Mouse (Mus musculus): ENCODE results near the gene Morn1. TPM values are rescaled to one million over a fixed set of nuclear protein-coding genes. Genes with fewer than 3 reads are reported as not detected.

The Morn1 gene
- polyA plus RNA-seq, 1 experiment from 2014 or later: 4.6 TPM

- H3K27ac ChIP-seq: peak overlapping the region; percentile 78
- no peaks in the 10 kb centered on the region for H3K9me3 ChIP-seq
- no peak for DNase-seq (ENCODE audit: low spot score)
- 52% methylated on average over 18 of the region's 18 CpGs for WGBS
- no peaks in the 10 kb centered on the region for H3K27me3 ChIP-seq (ENCODE audit: insufficient read depth, poor library complexity, severe bottlenecking)
- H3K36me3 ChIP-seq: no peaks in the 10 kb centered on the region
- peak overlapping the region; percentile 28; the same call in 1 of the 2 replicates for H3K4me3 ChIP-seq
- peaks cover 81% of the 10 kb centered on the region for H3K4me1 ChIP-seq
Observed at GRCm38 (mm10) chr4:155184248-155185070, 98.1 kb downstream of the Morn1 start.

DNA sequence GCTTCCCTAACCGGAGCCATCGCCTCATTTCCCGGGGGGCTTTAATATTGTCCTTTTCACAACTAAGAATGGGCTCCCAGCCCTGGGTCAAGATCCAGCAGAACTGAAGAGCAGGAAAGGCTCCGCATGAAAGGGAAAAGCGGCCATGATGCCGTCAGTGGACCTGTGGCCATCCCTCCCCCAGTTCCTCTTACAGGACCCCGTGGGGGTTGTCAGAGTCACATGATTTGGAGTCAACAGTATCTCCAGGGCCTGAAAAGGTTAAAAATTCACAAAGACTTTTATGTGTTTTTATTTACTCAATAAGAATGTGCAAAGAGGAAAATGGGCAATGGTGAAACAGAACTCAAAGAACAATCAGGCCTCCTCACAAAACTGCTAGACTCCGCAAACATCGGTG is 99.5 kb downstream of the Morn1 start:
- Histone ChIP-seq H3K36me3 (no peaks in the 10 kb centered on the region), H3K4me3 (no peak overlapping the region), H3K4me1 (peaks cover 87% of the 10 kb centered on the region), H3K27ac (no peak overlapping the region), H3K9me3 (no peaks in the 10 kb centered on the region), H3K27me3 (ENCODE audit: insufficient read depth, poor library complexity, severe bottlenecking) (no peaks in the 10 kb centered on the region)
- WGBS: 87% methylated on average over 9 of the region's 9 CpGs
- DNase-seq (ENCODE audit: low spot score): no peak

GRCm38 (mm10) chr4:155187192-155187674 is 100.9 kb downstream of the Morn1 start:
- Histone ChIP-seq H3K36me3 (no peaks in the 10 kb centered on the region), H3K4me1 (peaks cover 95% of the 10 kb centered on the region), H3K27ac (peak overlapping the region; percentile 77), H3K9me3 (no peaks in the 10 kb centered on the region), H3K4me3 (no peak overlapping the region), H3K27me3 (ENCODE audit: insufficient read depth, poor library complexity, severe bottlenecking) (no peaks in the 10 kb centered on the region)
- no peak for DNase-seq (ENCODE audit: low spot score)
- WGBS: 29% methylated on average over 3 of the region's 3 CpGs

GRCm38 (mm10) chr4:155188341-155188740 is 102.0 kb downstream of the Morn1 start:
- H3K4me3 ChIP-seq: no peak overlapping the region
- peaks cover 95% of the 10 kb centered on the region for H3K4me1 ChIP-seq
- H3K9me3 ChIP-seq: no peaks in the 10 kb centered on the region
- H3K27me3 ChIP-seq (ENCODE audit: insufficient read depth, poor library complexity, severe bottlenecking): no peaks in the 10 kb centered on the region
- WGBS: 30% methylated on average over 8 of the region's 8 CpGs
- H3K27ac ChIP-seq: peak overlapping the region; percentile 77
- DNase-seq (ENCODE audit: low spot score): no peak
- 0 out of 2 replicates have a peak, but pooled peaks cover 3% of the 10 kb centered on the region for H3K36me3 ChIP-seq

DNA sequence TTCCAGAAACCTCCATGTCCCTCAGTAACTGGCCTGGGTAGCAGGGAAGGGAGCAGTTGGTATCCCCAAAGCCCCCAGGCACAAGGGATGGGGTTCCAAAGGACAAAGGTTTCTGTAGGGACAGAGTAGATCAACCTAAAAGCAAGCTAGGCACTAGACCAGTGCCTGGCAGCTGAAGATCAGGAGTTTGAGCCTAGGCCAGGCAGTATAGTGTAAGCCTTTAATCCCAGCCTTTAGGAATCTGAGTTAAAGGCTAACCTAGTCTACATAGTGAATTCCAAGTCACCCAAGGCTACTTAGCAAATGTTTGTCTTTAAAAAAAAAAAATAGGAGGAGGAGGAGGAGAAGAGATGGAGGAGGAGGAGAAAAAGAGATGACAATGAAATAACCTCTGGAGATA is 102.4 kb downstream of the Morn1 start:
- H3K27ac ChIP-seq: peak overlapping the region; percentile 77; the same call in 1 of the 2 replicates
- H3K27me3 ChIP-seq (ENCODE audit: insufficient read depth, poor library complexity, severe bottlenecking): no peaks in the 10 kb centered on the region
- H3K4me3 ChIP-seq: no peak overlapping the region
- no peak for DNase-seq (ENCODE audit: low spot score)
- H3K4me1 ChIP-seq: peaks cover 95% of the 10 kb centered on the region
- H3K36me3 ChIP-seq: 0 out of 2 replicates have a peak, but pooled peaks cover 4% of the 10 kb centered on the region
- H3K9me3 ChIP-seq: no peaks in the 10 kb centered on the region

- Histone ChIP-seq H3K36me3 (0 out of 2 replicates have a peak, but pooled peaks cover 4% of the 10 kb centered on the region), H3K4me3 (peak overlapping the region; percentile 13; the same call in 1 of the 2 replicates), H3K4me1 (peaks cover 91% of the 10 kb centered on the region), H3K27me3 (ENCODE audit: insufficient read depth, poor library complexity, severe bottlenecking) (no peaks in the 10 kb centered on the region), H3K27ac (peak overlapping the region; percentile 87), H3K9me3 (no peaks in the 10 kb centered on the region)
- DNase-seq (ENCODE audit: low spot score): no peak
- 3% methylated on average over 4 of the region's 4 CpGs for WGBS
Observed at GRCm38 (mm10) chr4:155189711-155190139, 103.3 kb downstream of the Morn1 start.

DNA sequence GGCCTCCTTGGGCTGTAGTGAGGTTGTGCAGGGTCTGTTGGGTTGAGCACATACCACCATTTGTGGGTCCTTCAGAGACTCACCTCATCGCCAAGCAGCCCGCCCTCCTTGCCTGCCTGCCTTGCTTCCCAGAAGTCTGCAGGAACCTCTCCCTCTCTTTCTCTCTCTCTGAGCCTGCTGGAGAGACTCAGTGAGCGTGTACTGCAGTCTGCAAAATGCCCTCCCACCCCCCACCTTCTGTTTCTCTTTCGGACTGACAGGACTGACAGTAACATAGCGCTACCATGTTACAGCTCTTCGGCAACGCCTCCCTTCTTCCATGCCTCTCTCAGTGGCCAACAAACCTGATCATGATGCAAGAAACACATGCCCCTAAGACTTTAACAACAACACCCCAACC is 103.9 kb downstream of the Morn1 start:
- Histone ChIP-seq H3K36me3 (0 out of 2 replicates have a peak, but pooled peaks cover 4% of the 10 kb centered on the region), H3K4me3 (no peak overlapping the region), H3K4me1 (peaks cover 90% of the 10 kb centered on the region), H3K27me3 (ENCODE audit: insufficient read depth, poor library complexity, severe bottlenecking) (no peaks in the 10 kb centered on the region), H3K9me3 (no peaks in the 10 kb centered on the region), H3K27ac (peak overlapping the region; percentile 87)
- WGBS: 31% methylated on average over 7 of the region's 7 CpGs
- DNase-seq (ENCODE audit: low spot score): no peak

Other genes with a start within 250 kb of the Morn1 start
- 0.39 and 0.44 TPM in 2 replicates for gene Ttc34, start 249.1 kb upstream of the Morn1 start, polyA plus RNA-seq (2016; fragmentation: Nextera tagmentation; extraction: Ambion mirVana)
- 0.12 and 0.62 TPM in 2 replicates for gene Mmel1, start 217.0 kb upstream of the Morn1 start, polyA plus RNA-seq (2016; fragmentation: Nextera tagmentation; extraction: Ambion mirVana)
- gene Fam213b, start 187.4 kb upstream of the Morn1 start, polyA plus RNA-seq (2016; fragmentation: Nextera tagmentation; extraction: Ambion mirVana): 24.6 and 32.3 TPM in 2 replicates
- 1.6 and 2.6 TPM in 2 replicates for gene Tnfrsf14, start 158.0 kb upstream of the Morn1 start, polyA plus RNA-seq (2016; fragmentation: Nextera tagmentation; extraction: Ambion mirVana)
- 0.15 and 0.26 TPM in 2 replicates for gene Hes5, start 125.7 kb upstream of the Morn1 start, polyA plus RNA-seq (2016; fragmentation: Nextera tagmentation; extraction: Ambion mirVana)
- gene Pank4, start 122.5 kb upstream of the Morn1 start, polyA plus RNA-seq (2016; fragmentation: Nextera tagmentation; extraction: Ambion mirVana): 45.3 and 49.2 TPM in 2 replicates
- 0.41 and 0.57 TPM in 2 replicates for gene Plch2, start 29.8 kb upstream of the Morn1 start, polyA plus RNA-seq (2016; fragmentation: Nextera tagmentation; extraction: Ambion mirVana)
- gene Pex10, start 19.6 kb upstream of the Morn1 start, polyA plus RNA-seq (2016; fragmentation: Nextera tagmentation; extraction: Ambion mirVana): 17.3 and 19.4 TPM in 2 replicates
- gene Rer1, start 195 bp upstream of the Morn1 start, polyA plus RNA-seq (2016; fragmentation: Nextera tagmentation; extraction: Ambion mirVana): 144 and 165 TPM in 2 replicates
- 7.5 and 11.3 TPM in 2 replicates for gene Ski, start 136.0 kb downstream of the Morn1 start, polyA plus RNA-seq (2016; fragmentation: Nextera tagmentation; extraction: Ambion mirVana)
- 77.0 and 87.4 TPM in 2 replicates for gene Faap20, start 163.2 kb downstream of the Morn1 start, polyA plus RNA-seq (2016; fragmentation: Nextera tagmentation; extraction: Ambion mirVana)